Mouse (Mus musculus) intestine, embryonic 14.5 days (tissue): ENCODE data around the gene Gm5965. TPM values are rescaled to one million over a fixed set of nuclear protein-coding genes. Genes with fewer than 3 reads are reported as not detected.

Experiments
- ATAC-seq: fragments of 200-750 bp; cut with Nextera tagmentation; replicated peaks from 2 replicates; pipeline ENCODE4 v1.8.0; 2017; ENCODE audit warnings: low read depth, moderate number of reproducible peaks, moderate TSS enrichment, moderate library complexity; ENCODE audit not compliant: low FRiP score, low TSS enrichment
- DNase-seq: peaks from one replicate; pipeline ENCODE4 v3.0.0-alpha.2; 2018; ENCODE audit warnings: low spot score
- H3K27ac ChIP-seq: fragments of 300-500 bp; sonication (generic); 2 replicates; pipeline ENCODE4 v1.5.1; 2014; ENCODE audit warnings: low read depth, mild to moderate bottlenecking, control low read depth
- H3K27me3 ChIP-seq: fragments of 300-500 bp; sonication (generic); replicated peaks from 2 replicates; pipeline ENCODE4 v1.6.1; 2014; ENCODE audit warnings: low read length, control low read depth; ENCODE audit not compliant: control insufficient read depth, insufficient read depth
- H3K36me3 ChIP-seq: fragments of 300-500 bp; sonication (generic); 2 replicates; pipeline ENCODE4 v1.6.1; 2014; ENCODE audit warnings: low read length, control low read depth; ENCODE audit not compliant: control insufficient read depth, insufficient read depth
- H3K4me1 ChIP-seq: fragments of 300-500 bp; sonication (generic); replicated peaks from 2 replicates; pipeline ENCODE4 v1.6.1; 2014; ENCODE audit warnings: low read length, control low read depth, mixed read lengths; ENCODE audit not compliant: control insufficient read depth, insufficient read depth
- H3K4me2 ChIP-seq: fragments of 300-500 bp; sonication (generic); 2 replicates; pipeline ENCODE4 v1.6.1; 2014; ENCODE audit warnings: low read length
- H3K4me3 ChIP-seq: fragments of 300-500 bp; sonication (generic); 2 replicates; pipeline ENCODE4 v1.5.1; 2014; ENCODE audit warnings: low read depth, low read length, control low read depth, mixed read lengths
- H3K9ac ChIP-seq: fragments of 300-500 bp; sonication (generic); 2 replicates; pipeline ENCODE4 v1.6.1; 2014; ENCODE audit warnings: mild to moderate bottlenecking, low read length
- H3K9me3 ChIP-seq: fragments of 300-500 bp; sonication (generic); 2 replicates; pipeline ENCODE4 v1.6.1; 2016; ENCODE audit warnings: low read length, control low read depth; ENCODE audit not compliant: control insufficient read depth
- WGBS: fragments of 180-500 bp; shearing (Covaris S2); extraction: QIAGEN DNeasy Blood & Tissue Kit; methylation state at CpG from one replicate; pipeline ENCODE4 v1.1.7; 2014; 5-methylcytosine and 5-hydroxymethylcytosine counted together
- polyA plus RNA-seq: library from polyadenylated mRNA; unstranded; fragments of >200 nt; fragmentation: Nextera tagmentation; extraction: Ambion mirVana; gene quantifications from 2 replicates; pipeline ENCODE4 v1.2.1, GENCODE M21; 2014

The Gm5965 gene
- polyA plus RNA-seq, 1 experiment from 2014 or later, result not detected

DNA sequence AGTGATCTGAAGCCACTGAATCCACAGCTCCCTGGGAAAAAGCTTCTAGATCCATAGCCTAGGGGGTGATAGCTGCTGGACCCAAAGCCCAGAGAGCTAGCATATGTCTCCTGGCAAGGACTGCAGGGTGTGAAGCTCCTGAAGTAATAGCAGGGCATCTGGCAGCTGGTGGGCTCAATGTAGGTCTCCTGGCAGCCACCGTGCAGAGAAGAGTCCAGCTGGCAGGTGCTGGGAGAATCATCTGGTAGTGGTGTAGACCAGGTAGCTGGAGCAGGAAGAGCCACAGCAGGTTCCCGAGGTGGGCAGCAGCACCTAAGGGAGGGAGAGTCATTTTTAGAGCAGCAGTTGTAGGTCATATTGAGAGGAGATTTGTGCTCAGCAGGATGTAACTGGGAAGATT, 34.1 kb downstream of the Gm5965 start, which contains the start of gene Gm20741:
Gene Gm20741 (minus strand): TSS at position 394 of the 400 bp plus-strand sequence.
- WGBS, result 90% methylated on average over 2 of the region's 2 CpGs
- H3K4me3 ChIP-seq, result no peak within 1 kb of the TSS
- no peak within 1 kb of the TSS for H3K9ac ChIP-seq
- DNase-seq (no peak), ATAC-seq (no peak)
- no peaks in the 10 kb centered on the region for H3K9me3 ChIP-seq
- no peaks in the 10 kb centered on the region for H3K4me1 ChIP-seq
- H3K27ac ChIP-seq, result no peak within 1 kb of the TSS
- no peak within 1 kb of the TSS for H3K4me2 ChIP-seq
- no peaks in the 10 kb centered on the region for H3K27me3 ChIP-seq
- H3K36me3 ChIP-seq, result no peaks in the 10 kb centered on the region

DNA sequence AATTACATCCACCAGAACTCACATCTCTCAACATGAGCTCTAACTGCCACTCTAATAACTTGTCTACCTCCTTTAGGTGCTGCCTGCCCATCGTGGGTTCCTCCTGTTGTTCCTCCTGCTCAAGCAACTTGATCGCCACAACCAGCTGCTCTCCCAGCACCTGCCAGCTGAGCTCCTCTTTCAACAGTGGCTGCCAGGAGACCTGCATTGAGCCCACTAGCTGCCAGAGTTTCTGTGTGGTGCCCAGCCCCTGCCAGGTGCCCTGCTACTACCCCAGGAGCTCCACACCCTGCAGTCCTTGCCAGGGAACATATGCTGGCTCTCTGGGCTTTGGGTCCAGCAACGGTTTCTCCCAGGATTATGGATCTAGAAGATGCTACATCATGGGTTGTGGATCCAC, 42.4 kb downstream of the Gm5965 start, which contains the start of gene Krtap15:
Gene Krtap15 (plus strand): TSS at position 150 of the 400 bp plus-strand sequence.
- Histone ChIP-seq H3K27me3 (no peaks in the 10 kb centered on the region), H3K9ac (no peak within 1 kb of the TSS), H3K36me3 (no peaks in the 10 kb centered on the region), H3K4me2 (no peak within 1 kb of the TSS), H3K4me1 (no peaks in the 10 kb centered on the region), H3K27ac (no peak within 1 kb of the TSS), H3K9me3 (no peaks in the 10 kb centered on the region), H3K4me3 (no peak within 1 kb of the TSS)
- no peak for ATAC-seq
- no peak for DNase-seq
- 81% methylated on average over 3 of the region's 3 CpGs for WGBS

DNA sequence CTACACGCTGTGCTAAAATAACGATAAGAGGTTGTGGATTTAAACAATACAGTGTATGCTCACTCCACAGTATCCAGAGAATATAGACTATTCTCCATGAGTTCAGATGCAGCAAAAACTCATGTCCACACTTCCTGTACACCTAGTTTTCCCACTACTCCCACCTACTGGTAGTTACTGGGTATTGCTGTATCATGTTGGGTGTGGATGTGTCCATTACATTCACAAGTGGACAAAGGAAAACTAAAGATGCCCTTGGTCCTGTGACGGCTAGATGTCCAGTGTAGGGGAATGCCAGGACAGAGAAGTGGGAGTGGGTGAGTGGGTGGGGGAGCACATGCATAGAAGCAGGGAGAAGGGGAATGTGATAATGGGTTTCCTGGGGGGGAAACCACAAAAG, 46.0 kb downstream of the Gm5965 start:
- ATAC-seq (no peak), DNase-seq (no peak)
- Histone ChIP-seq H3K4me2 (no peak overlapping the region), H3K27me3 (no peaks in the 10 kb centered on the region), H3K36me3 (no peaks in the 10 kb centered on the region), H3K4me3 (no peak overlapping the region), H3K9me3 (no peaks in the 10 kb centered on the region), H3K9ac (no peak overlapping the region), H3K27ac (no peak overlapping the region), H3K4me1 (no peaks in the 10 kb centered on the region)
- WGBS, result 83% methylated on average over 3 of the region's 3 CpGs

DNA sequence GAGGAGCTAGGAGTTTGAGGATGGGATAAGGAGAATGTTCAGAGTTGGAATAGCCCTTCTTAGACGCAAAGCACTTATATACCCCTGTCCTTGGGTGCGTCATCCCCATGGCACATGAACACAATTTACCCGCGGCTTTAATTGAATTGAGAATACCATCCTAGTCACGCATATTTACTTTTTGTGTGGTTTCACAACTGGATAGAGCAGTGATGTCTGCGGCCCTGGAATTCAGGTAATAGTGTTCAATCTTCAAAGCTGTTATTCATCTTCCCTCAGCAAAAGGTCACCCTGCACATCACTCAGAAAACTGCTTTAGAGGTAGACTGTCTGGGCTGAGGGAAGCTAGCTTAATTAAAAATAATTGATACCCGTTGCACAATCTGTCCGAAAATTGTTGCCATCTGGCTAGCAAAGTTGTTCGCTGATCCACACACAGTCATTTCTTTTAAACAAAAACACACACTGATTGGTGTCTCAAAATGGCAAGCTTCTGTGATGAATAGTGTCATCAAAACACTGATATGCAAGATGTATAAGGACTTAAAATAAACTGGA, 48.5 kb downstream of the Gm5965 start, which contains the start of gene Krtap14:
Gene Krtap14 (minus strand): TSS at position 51 of the 558 bp plus-strand sequence.
- Histone ChIP-seq H3K4me2 (no peak within 1 kb of the TSS), H3K4me3 (no peak within 1 kb of the TSS), H3K4me1 (no peaks in the 10 kb centered on the region), H3K9ac (no peak within 1 kb of the TSS), H3K27me3 (no peaks in the 10 kb centered on the region), H3K9me3 (no peaks in the 10 kb centered on the region), H3K36me3 (no peaks in the 10 kb centered on the region), H3K27ac (no peak within 1 kb of the TSS)
- WGBS, result 91% methylated on average over 9 of the region's 9 CpGs
- no peak for ATAC-seq
- DNase-seq, result no peak

DNA sequence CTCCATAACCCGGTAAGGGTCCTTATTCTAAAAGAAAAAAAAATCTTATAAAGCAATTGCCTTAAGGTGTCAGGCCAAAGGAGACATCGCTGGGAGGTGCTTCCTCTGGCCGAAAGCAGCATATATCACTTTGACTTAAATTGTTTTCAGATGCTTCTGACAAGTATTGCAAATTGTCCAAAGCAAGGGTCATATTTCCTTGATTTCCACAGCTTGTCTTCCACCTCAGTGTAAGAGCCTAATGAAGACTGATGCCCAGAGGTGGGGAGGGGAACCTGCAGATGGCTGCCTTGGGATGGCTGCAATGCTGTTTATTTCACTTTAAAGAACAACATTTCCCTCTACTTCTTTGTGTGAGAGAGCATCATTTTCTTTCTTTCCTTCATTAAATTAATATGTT, 49.3 kb downstream of the Gm5965 start:
- ATAC-seq, result no peak
- DNase-seq, result no peak
- Histone ChIP-seq H3K36me3 (no peaks in the 10 kb centered on the region), H3K27ac (no peak overlapping the region), H3K4me1 (no peaks in the 10 kb centered on the region), H3K9me3 (no peaks in the 10 kb centered on the region), H3K4me3 (no peak overlapping the region), H3K27me3 (no peaks in the 10 kb centered on the region), H3K9ac (no peak overlapping the region), H3K4me2 (no peak overlapping the region)
- WGBS, result 65% methylated on average over 3 of the region's 3 CpGs

Other genes starting within 250 kb of the Gm5965 start
- 42.0 and 49.3 TPM in 2 replicates for gene Cldn8, start 214.7 kb upstream of the Gm5965 start, polyA plus RNA-seq
- not detected in 2 replicates for gene Krtap24-1, start 165.6 kb upstream of the Gm5965 start, polyA plus RNA-seq
- not detected in 2 replicates for gene 2310079G19Rik, start 150.2 kb upstream of the Gm5965 start, polyA plus RNA-seq
- gene Krtap26-1, start 130.1 kb upstream of the Gm5965 start, polyA plus RNA-seq, result not detected in 2 replicates
- not detected in 2 replicates for gene Krtap27-1, start 106.2 kb upstream of the Gm5965 start, polyA plus RNA-seq
- not detected in 2 replicates for gene 2310061N02Rik, start 69.9 kb upstream of the Gm5965 start, polyA plus RNA-seq
- gene Krtap13-1, start 49.0 kb upstream of the Gm5965 start, polyA plus RNA-seq, result not detected in 2 replicates
- gene Krtap13, start 26.3 kb upstream of the Gm5965 start, polyA plus RNA-seq, result not detected in 2 replicates
- not detected in 2 replicates for gene 2310034C09Rik, start 19.0 kb upstream of the Gm5965 start, polyA plus RNA-seq
- gene 2310057N15Rik, start 3.7 kb upstream of the Gm5965 start, polyA plus RNA-seq, result not detected in 2 replicates
- gene Gm20741, start 34.3 kb downstream of the Gm5965 start, polyA plus RNA-seq, result not detected in 2 replicates
- gene Krtap15, start 42.3 kb downstream of the Gm5965 start, polyA plus RNA-seq, result not detected in 2 replicates
- gene Krtap14, start 48.2 kb downstream of the Gm5965 start, polyA plus RNA-seq, result not detected in 2 replicates
- gene Krtap19-1, start 91.5 kb downstream of the Gm5965 start, polyA plus RNA-seq, result not detected in 2 replicates
- not detected in 2 replicates for gene Krtap19-2, start 96.4 kb downstream of the Gm5965 start, polyA plus RNA-seq
- not detected in 2 replicates for gene Krtap19-3, start 100.1 kb downstream of the Gm5965 start, polyA plus RNA-seq
- not detected in 2 replicates for gene Krtap19-4, start 107.2 kb downstream of the Gm5965 start, polyA plus RNA-seq
- gene Krtap19-5, start 118.6 kb downstream of the Gm5965 start, polyA plus RNA-seq, result not detected in 2 replicates
- not detected in 2 replicates for gene Krtap19-9b, start 154.4 kb downstream of the Gm5965 start, polyA plus RNA-seq
- not detected in 2 replicates for gene Krtap16-3, start 185.0 kb downstream of the Gm5965 start, polyA plus RNA-seq
- not detected in 2 replicates for gene Krtap22-2, start 232.9 kb downstream of the Gm5965 start, polyA plus RNA-seq
- gene Gm10229, start 237.4 kb downstream of the Gm5965 start, polyA plus RNA-seq, result not detected in 2 replicates